Comparison of ENCODE assay signal across 10 mouse cellular contexts in the genomic region with DNA sequence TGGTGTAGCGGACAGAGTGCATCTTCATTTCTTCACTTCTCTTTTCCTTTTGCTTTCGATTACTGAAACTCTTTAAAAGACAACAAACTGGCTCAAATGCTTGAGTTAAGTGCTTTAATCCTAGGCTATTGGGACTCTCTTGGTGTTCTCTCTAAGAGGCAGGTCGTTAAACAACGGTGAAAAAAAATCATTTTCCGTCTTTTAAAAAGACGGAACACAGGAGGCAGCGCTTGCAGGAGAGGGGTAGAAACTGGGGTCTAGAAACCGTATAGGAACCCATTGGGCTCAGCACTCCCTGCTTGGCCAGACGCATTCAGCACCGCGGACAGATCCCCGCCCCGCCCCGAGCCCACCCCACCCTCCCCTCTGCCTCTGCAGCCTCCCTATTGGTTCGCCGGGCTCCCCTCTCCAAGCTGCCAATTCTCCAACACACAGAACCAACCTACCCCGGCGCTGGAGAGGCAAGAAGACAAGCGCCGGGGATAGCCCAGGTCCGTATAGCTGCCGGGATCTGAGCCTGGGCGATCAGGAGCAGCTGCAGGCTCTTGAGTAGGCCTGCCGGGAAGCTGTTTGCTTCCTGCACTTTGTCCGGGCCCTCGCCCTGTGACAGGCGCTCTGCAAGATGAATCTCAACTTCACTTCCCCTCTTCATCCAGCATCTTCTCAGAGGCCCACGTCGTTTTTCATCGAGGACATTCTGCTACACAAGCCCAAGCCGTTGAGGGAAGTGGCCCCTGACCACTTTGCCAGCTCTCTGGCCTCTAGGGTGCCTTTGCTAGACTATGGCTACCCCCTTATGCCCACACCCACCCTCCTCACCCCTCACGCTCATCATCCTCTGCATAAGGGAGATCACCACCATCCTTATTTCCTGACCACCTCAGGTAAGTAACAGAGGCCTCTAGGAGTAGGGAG. TPM values are rescaled to one million over a fixed set of nuclear protein-coding genes. Genes with fewer than 3 reads are reported as not detected.
DNase-seq lines count a peak whose midpoint lies in the region; ATAC-seq and TF ChIP-seq lines count a peak whose summit lies in the region.
"Had no signal": no experiment of that assay in that cellular context is flagged by ENCODE, and none has a peak within 500 bp of the region (broad histone marks: within the 10 kb centered on the region; RNA-seq: fewer than 3 reads in every experiment).

A gene (plus strand): TSS at position 572 of the 915 bp plus-strand sequence.

- no peak within 1 kb of the TSS for H3K9ac ChIP-seq in forebrain, embryonic 16.5 days (replicated peaks; ENCODE audit: low read depth, low read length)
- no peak within 1 kb of the TSS for H3K9ac ChIP-seq in intestine, embryonic 16.5 days (ENCODE audit: low read depth, low read length)
- H3K9ac ChIP-seq in lung, postnatal 0 days (replicated peaks; ENCODE audit: low read depth), result no peak within 1 kb of the TSS

- no peaks in the 10 kb centered on the region for H3K36me3 ChIP-seq in forebrain, embryonic 16.5 days (ENCODE audit: control insufficient read depth, insufficient read depth)
- H3K36me3 ChIP-seq in intestine, embryonic 16.5 days (ENCODE audit: control insufficient read depth, insufficient read depth, low read length), result no peaks in the 10 kb centered on the region
- H3K36me3 ChIP-seq in lung, postnatal 0 days (ENCODE audit: insufficient read depth, low read length), result no peaks in the 10 kb centered on the region

- TF ChIP-seq EP300 in lung, postnatal 0 days (IDR thresholded peaks at IDR 0.05), result no peak

- no peak within 1 kb of the TSS for H3K4me3 ChIP-seq in forebrain, embryonic 16.5 days (replicated peaks; ENCODE audit: low read length)
- H3K4me3 ChIP-seq in intestine, embryonic 16.5 days (ENCODE audit: low read length), result peak within 1 kb of the TSS; percentile 36
- no peak within 1 kb of the TSS for H3K4me3 ChIP-seq in lung, postnatal 0 days (ENCODE audit: low read depth, low read length)

- WGBS in forebrain, embryonic 16.5 days, result 2% methylated on average over 32 of the region's 32 CpGs
- WGBS in intestine, embryonic 16.5 days, result 3% methylated on average over 31 of the region's 32 CpGs
- 3% methylated on average over 32 of the region's 32 CpGs for WGBS in lung, postnatal 0 days

- peaks cover 16% of the 10 kb centered on the region for H3K4me1 ChIP-seq in forebrain, embryonic 16.5 days (replicated peaks; ENCODE audit: control insufficient read depth, insufficient read depth, low read length)
- H3K4me1 ChIP-seq in intestine, embryonic 16.5 days (ENCODE audit: control insufficient read depth, insufficient read depth, low read length), result peaks cover 5% of the 10 kb centered on the region
- H3K4me1 ChIP-seq in lung, postnatal 0 days (ENCODE audit: insufficient read depth, low read depth, low read length), result no peaks in the 10 kb centered on the region

- H3K27ac ChIP-seq in forebrain, embryonic 16.5 days (ENCODE audit: low read length), result no peak within 1 kb of the TSS
- no peak within 1 kb of the TSS for H3K27ac ChIP-seq in intestine, embryonic 16.5 days (ENCODE audit: low read length)
- no peak within 1 kb of the TSS for H3K27ac ChIP-seq in lung, postnatal 0 days (ENCODE audit: low read length)

- peak; percentile 42 to 58 for DNase-seq in cerebellum, postnatal 10 days
- DNase-seq in cerebellum, adult 11-12 months, result no peak
- peak; percentile 45 for DNase-seq in adrenal gland, adult 2 months
- peak; percentile 70 for DNase-seq in lung, postnatal 0 days (ENCODE audit: low spot score)
- peak; percentile 83 for DNase-seq in retina, postnatal 1 day
- no peak for DNase-seq in layer of hippocampus, adult 18-20 months (ENCODE audit: low spot score in 2 of 2)

- TF ChIP-seq CTCF in lung, postnatal 0 days (IDR thresholded peaks at IDR 0.05), result no peak

- peaks cover 56% of the 10 kb centered on the region for H3K27me3 ChIP-seq in forebrain, embryonic 16.5 days (replicated peaks; ENCODE audit: control insufficient read depth, insufficient read depth, low read length)
- H3K27me3 ChIP-seq in intestine, embryonic 16.5 days (replicated peaks; ENCODE audit: control insufficient read depth, insufficient read depth, low read length), result peaks cover 79% of the 10 kb centered on the region
- peaks cover 81% of the 10 kb centered on the region for H3K27me3 ChIP-seq in lung, postnatal 0 days (replicated peaks; ENCODE audit: insufficient read depth, low read length)

- H3K9me3 ChIP-seq in forebrain, embryonic 16.5 days (ENCODE audit: control insufficient read depth, low read length), result no peaks in the 10 kb centered on the region
- H3K9me3 ChIP-seq in intestine, embryonic 16.5 days (ENCODE audit: control insufficient read depth, low read length), result no peaks in the 10 kb centered on the region
- no peaks in the 10 kb centered on the region for H3K9me3 ChIP-seq in lung, postnatal 0 days (ENCODE audit: low read length)

- no peak within 1 kb of the TSS for H3K4me2 ChIP-seq in forebrain, embryonic 16.5 days (ENCODE audit: low read length)
- H3K4me2 ChIP-seq in intestine, embryonic 16.5 days (ENCODE audit: low read depth, low read length), result peak within 1 kb of the TSS; percentile 51
- 0 out of 2 replicates have a peak within 1 kb of the TSS, but pooled peaks have one; percentile 19 for H3K4me2 ChIP-seq in lung, postnatal 0 days (replicated peaks; ENCODE audit: low read depth, low read length)

- ATAC-seq in forebrain, embryonic 16.5 days, result peak; percentile 75
- peak; percentile 71; the same call in 1 of the 2 replicates for ATAC-seq in intestine, embryonic 16.5 days
- peak; percentile 86 for ATAC-seq in lung, postnatal 0 days

RNA-seq across cellular contexts. Expression of the gene that starts here (rescaled TPM):
- not detected for total RNA-seq in adrenal gland, adult 2 months (2021)
- polyA plus RNA-seq in adrenal gland, adult 2 months (2012; rRNA removed), result 0.08 TPM in 1 of 2 replicates, not detected in the other
- polyA plus RNA-seq in forebrain, embryonic 16.5 days (2015; fragmentation: Nextera tagmentation; extraction: Ambion mirVana), result 0.29 and 0.61 TPM in 2 replicates
- polyA plus RNA-seq in intestine, embryonic 16.5 days (2015; fragmentation: Nextera tagmentation; extraction: Ambion mirVana), result not detected in 2 replicates
- not detected in 2 replicates for polyA plus RNA-seq in lung, postnatal 0 days (2015; fragmentation: Nextera tagmentation; extraction: Ambion mirVana)
- not detected for total RNA-seq in layer of hippocampus, adult 18-20 months (2021)
- total RNA-seq: gastrocnemius, postnatal 4 days had no signal
- polyA plus RNA-seq: C2C12 had no signal

Comparison
In these comparisons a context has a peak if more than half of its experiments do, and no peak if none do; other contexts are left out.
1. DNase-seq: peak in cerebellum, postnatal 10 days (2 of 2) and retina, postnatal 1 day (single experiment); none in cerebellum, adult 11-12 months (single experiment) and layer of hippocampus, adult 18-20 months (0 of 2).
2. Peak in DNase-seq in adrenal gland, adult 2 months; RNA of the gene not detected or under 1 TPM.
3. Peak in ATAC-seq in forebrain, embryonic 16.5 days; RNA of the gene not detected or under 1 TPM.
4. Peak in ATAC-seq, H3K4me3 ChIP-seq and H3K4me2 ChIP-seq in intestine, embryonic 16.5 days; RNA of the gene not detected or under 1 TPM.
5. Peak in DNase-seq, ATAC-seq and H3K4me2 ChIP-seq in lung, postnatal 0 days; RNA of the gene not detected or under 1 TPM.
6. Peak in every context shown above with its lines, with median percentiles within 50 percentile points of each other: ATAC-seq.